Mouse (Mus musculus) thymus, adult 2 months (tissue): ENCODE results near the gene Spryd4. TPM values are rescaled to one million over a fixed set of nuclear protein-coding genes. Genes with fewer than 3 reads are reported as not detected.
"Not testable (repeated sequence)": the region's sequence is repeated elsewhere in the genome, so short reads cannot be mapped to it uniquely, and the experiment has no call there.

ENCODE experiments used
- DNase-seq: peaks from one replicate; pipeline ENCODE4 v3.0.0; 2021
- H3K27ac ChIP-seq: fragments of 200-500 bp; 2 replicates; pipeline ENCODE4 v1.5.1; 2012; ENCODE audit warnings: low read length, control low read depth; ENCODE audit not compliant: control insufficient read depth, insufficient read depth
- H3K27me3 ChIP-seq: fragments of 200-500 bp; 2 replicates; pipeline ENCODE4 v1.6.1; 2012; ENCODE audit warnings: mild to moderate bottlenecking, low read length, moderate library complexity, mixed read lengths; ENCODE audit not compliant: control insufficient read depth, insufficient read depth
- H3K36me3 ChIP-seq: fragments of 200-500 bp; 2 replicates; pipeline ENCODE4 v1.6.1; 2012; ENCODE audit warnings: mild to moderate bottlenecking, low read length, moderate library complexity; ENCODE audit not compliant: control insufficient read depth, insufficient read depth
- H3K4me1 ChIP-seq: fragments of 200-500 bp; replicated peaks from 2 replicates; pipeline ENCODE4 v1.6.1; 2012; ENCODE audit warnings: low read length; ENCODE audit not compliant: control insufficient read depth, insufficient read depth
- H3K4me3 ChIP-seq: fragments of 200-500 bp; 2 replicates; pipeline ENCODE4 v1.5.1; 2012; ENCODE audit warnings: mild to moderate bottlenecking, low read length, control low read depth, moderate library complexity; ENCODE audit not compliant: control insufficient read depth, insufficient read depth
- CTCF ChIP-seq: fragments of 200-500 bp; IDR thresholded peaks from 2 replicates; pipeline ENCODE4 v1.5.1; 2012; ENCODE audit warnings: mild to moderate bottlenecking, control low read depth, low read length, moderate library complexity, borderline replicate concordance; ENCODE audit not compliant: control insufficient read depth, poor library complexity, insufficient read depth; ENCODE audit errors: extremely low read depth
- POLR2A ChIP-seq: fragments of 200-500 bp; IDR thresholded peaks from 2 replicates; pipeline ENCODE4 v1.6.1; 2012; ENCODE audit warnings: mild to moderate bottlenecking, low read length, control low read depth, moderate library complexity; ENCODE audit not compliant: control insufficient read depth, poor library complexity, insufficient read depth; ENCODE audit errors: extremely low read depth
- WGBS: fragments of 180-500 bp; shearing (Covaris S2); methylation state at CpG from one replicate; pipeline ENCODE4 v1.1.7; 2018; 5-methylcytosine and 5-hydroxymethylcytosine counted together
- polyA plus RNA-seq: library from polyadenylated mRNA; depleted of rRNA; stranded (reverse); fragments of >200 nt; gene quantifications from 2 replicates; pipeline ENCODE4 v1.2.3, GENCODE M21; 2012

Spryd4 gene
- polyA plus RNA-seq, 1 experiment, result 10.9 TPM

DNA sequence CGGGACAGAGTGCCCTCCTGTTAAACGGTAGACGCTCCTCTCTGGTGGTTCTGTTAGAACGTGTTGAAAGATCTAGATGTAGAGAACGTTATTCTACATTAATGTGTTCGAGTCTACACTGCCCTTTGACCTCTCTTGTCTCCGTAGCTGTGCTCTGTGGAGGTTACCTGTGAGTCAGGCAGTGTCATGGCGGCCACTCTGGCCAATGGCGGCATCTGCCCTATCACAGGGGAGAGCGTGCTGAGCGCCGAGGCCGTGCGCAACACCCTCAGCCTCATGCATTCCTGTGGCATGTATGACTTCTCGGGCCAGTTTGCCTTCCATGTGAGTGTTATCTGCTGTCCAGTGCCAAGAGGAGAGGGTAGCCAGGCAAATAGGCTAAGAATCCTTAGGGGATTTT lies 6.7 kb downstream of the Spryd4 start:
- Histone ChIP-seq H3K27me3 (no peaks in the 10 kb centered on the region), H3K4me3 (no peak overlapping the region), H3K36me3 (no peaks in the 10 kb centered on the region), H3K4me1 (no peaks in the 10 kb centered on the region), H3K27ac (no peak overlapping the region)
- no peak for DNase-seq
- 95% methylated on average over 15 of the region's 15 CpGs for WGBS
- no peak for TF ChIP-seq CTCF
- TF ChIP-seq POLR2A, result no peak

- no peak for DNase-seq
- no peaks in the 10 kb centered on the region for H3K36me3 ChIP-seq
- no peak overlapping the region for H3K4me3 ChIP-seq
- H3K4me1 ChIP-seq, result no peaks in the 10 kb centered on the region
- TF ChIP-seq POLR2A, result no peak
- TF ChIP-seq CTCF, result no peak
- no peak overlapping the region for H3K27ac ChIP-seq
- 94% methylated on average over 6 of the region's 6 CpGs for WGBS
- H3K27me3 ChIP-seq, result no peaks in the 10 kb centered on the region
Observed at GRCm38 (mm10) chr10:128201856-128202255, 9.8 kb downstream of the Spryd4 start.

GRCm38 (mm10) chr10:128194551-128195461 lies 16.8 kb downstream of the Spryd4 start:
- no peak overlapping the region for H3K27ac ChIP-seq
- 3% methylated on average over 77 of the region's 79 CpGs for WGBS

DNA sequence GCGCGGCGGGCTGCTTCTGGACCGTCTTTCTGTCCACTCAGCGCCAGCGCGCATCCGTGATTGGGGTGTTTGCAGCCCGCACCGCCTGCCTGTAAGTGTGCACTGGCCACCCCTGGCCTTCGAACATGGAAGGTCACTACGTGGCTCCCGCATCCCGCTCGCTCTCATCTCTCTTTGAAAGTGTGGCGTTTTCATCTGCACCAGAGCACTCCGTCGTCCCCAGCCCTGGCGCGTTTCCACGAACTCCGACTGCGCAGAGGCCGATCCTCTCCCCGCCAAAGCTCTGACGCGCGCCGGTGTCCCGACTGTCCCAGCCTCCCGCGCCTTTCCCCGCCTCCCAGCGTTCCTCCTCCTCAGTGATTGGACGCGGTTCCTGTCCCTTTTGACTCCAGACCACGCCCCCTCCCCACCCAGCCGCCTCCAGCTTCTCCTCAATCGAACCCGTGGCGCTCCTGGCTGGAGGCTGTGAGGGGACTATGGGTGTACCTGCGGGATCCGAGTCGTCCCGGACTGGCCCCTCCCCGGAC lies 17.5 kb downstream of the Spryd4 start, which contains the start of gene Gls2:
Gls2 (plus strand) TSS at position 434 of the 527 bp plus-strand sequence.
- H3K27me3 ChIP-seq, result no peaks in the 10 kb centered on the region; the same call in 1 of the 2 replicates
- no peaks in the 10 kb centered on the region for H3K36me3 ChIP-seq
- peak; percentile 39; the same call in 1 of the 2 replicates for TF ChIP-seq POLR2A
- 0 out of 2 replicates have a peak, but pooled peaks have one; percentile 22 for TF ChIP-seq CTCF
- DNase-seq, result peak; percentile 94
- no peak within 1 kb of the TSS for H3K27ac ChIP-seq
- WGBS, result under 1% methylated on average over 46 of the region's 46 CpGs
- H3K4me3 ChIP-seq, result peak within 1 kb of the TSS; percentile 59
- H3K4me1 ChIP-seq, result peaks cover 11% of the 10 kb centered on the region

More at GRCm38 (mm10) chr10:128194551-128195461, 16.8 kb downstream of the Spryd4 start:
- H3K4me1 ChIP-seq, result peaks cover 11% of the 10 kb centered on the region
- TF ChIP-seq POLR2A (no peak), CTCF (no peak)
- peak overlapping the region; percentile 59 for H3K4me3 ChIP-seq
- H3K27me3 ChIP-seq, result no peaks in the 10 kb centered on the region; the same call in 1 of the 2 replicates
- H3K36me3 ChIP-seq, result no peaks in the 10 kb centered on the region
- DNase-seq, result peak; percentile 60

- H3K27me3 ChIP-seq, result no peaks in the 10 kb centered on the region; the same call in 1 of the 2 replicates
- 99% methylated on average over 6 of the region's 6 CpGs for WGBS
- H3K4me3 ChIP-seq, result no peak overlapping the region
- no peak for DNase-seq
- H3K36me3 ChIP-seq, result no peaks in the 10 kb centered on the region
- peaks cover 11% of the 10 kb centered on the region for H3K4me1 ChIP-seq
- no peak overlapping the region for H3K27ac ChIP-seq
- no peak for TF ChIP-seq CTCF
- TF ChIP-seq POLR2A, result no peak
Observed at GRCm38 (mm10) chr10:128193113-128193512, 18.5 kb downstream of the Spryd4 start.

DNA sequence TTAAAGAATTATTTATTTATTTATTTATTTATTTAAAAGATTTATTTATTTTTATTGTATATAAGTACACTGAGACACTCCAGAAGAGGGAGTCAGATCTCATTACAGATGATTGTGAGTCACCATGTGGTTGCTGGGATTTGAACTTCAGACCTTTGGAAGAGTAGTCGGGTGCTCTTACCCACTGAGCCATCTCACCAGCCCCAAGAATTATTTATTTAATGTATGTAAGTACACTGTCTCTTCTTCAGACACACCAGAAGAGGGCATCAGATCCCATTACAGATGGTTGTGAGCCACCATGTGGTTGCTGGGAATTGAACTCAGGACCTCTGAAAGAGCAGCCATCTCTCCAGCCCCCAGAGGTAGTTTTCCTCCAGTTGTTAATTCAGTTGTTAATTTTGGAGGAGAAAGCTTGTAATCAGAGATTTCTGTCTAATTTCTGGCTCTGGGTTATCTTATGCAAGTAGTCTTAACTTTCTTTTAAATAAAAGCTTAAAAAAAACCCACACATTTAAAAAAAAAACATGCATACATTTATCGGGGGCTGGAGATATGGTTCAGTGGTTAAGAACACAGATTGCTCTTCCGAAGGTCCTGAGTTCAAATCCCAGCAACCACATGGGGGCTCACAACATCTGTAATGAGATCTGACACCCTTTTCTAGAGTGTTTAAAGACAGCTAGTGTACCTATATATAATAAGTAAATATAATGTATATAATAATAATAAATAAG lies 19.4 kb downstream of the Spryd4 start:
- peaks cover 11% of the 10 kb centered on the region for H3K4me1 ChIP-seq
- H3K27me3 ChIP-seq, H3K4me3 ChIP-seq, DNase-seq, H3K27ac ChIP-seq, H3K36me3 ChIP-seq: not testable (repeated sequence)
- WGBS, result 91% methylated on average over 3 of the region's 3 CpGs
